Mouse (Mus musculus): Measurements from ENCODE around the gene Ppp1r8. TPM values are rescaled to one million over a fixed set of nuclear protein-coding genes. Genes with fewer than 3 reads are reported as not detected.

Gene Ppp1r8
- total RNA-seq, 4 experiments from 2014 or later, result 41.0 to 49.9 (median 44.3) TPM

Other genes starting within 250 kb of the Ppp1r8 start
- 10 to 100 TPM; 23.8 to 33.6 (median 32.0) TPM for gene Eya3, start 204.2 kb downstream of the Ppp1r8 start, total RNA-seq (2022)
- gene Xkr8, start 110.6 kb downstream of the Ppp1r8 start, total RNA-seq (2022), result 1 to 10 TPM; 5.9 to 7.3 (median 6.6) TPM
- gene Smpdl3b, start 85.9 kb downstream of the Ppp1r8 start, total RNA-seq (2022), result 1 to 10 TPM; 1.4 to 5.1 (median 3.1) TPM
- 10 to 100 TPM; 11.4 to 17.0 (median 12.4) TPM for gene Rpa2, start 74.8 kb downstream of the Ppp1r8 start, total RNA-seq (2022)
- 1 to 10 TPM; 2.1 to 5.9 (median 3.2) TPM for gene Themis2, start 46.8 kb downstream of the Ppp1r8 start, total RNA-seq (2022)
- gene Stx12, start 41.3 kb upstream of the Ppp1r8 start, total RNA-seq (2022), result 10 to 100 TPM; 57.9 to 65.2 (median 60.1) TPM
- gene Fam76a, start 79.4 kb upstream of the Ppp1r8 start, total RNA-seq (2022), result 10 to 100 TPM; 30.0 to 55.3 (median 45.3) TPM
- gene Fgr, start 130.9 kb upstream of the Ppp1r8 start, total RNA-seq (2022), result under 1 TPM; 0.42 to 0.92 (median 0.64) TPM
- 100 to 1,000 TPM in 1 of 4 experiments, 10 to 100 TPM in 3; 72.0 to 109 (median 82.9) TPM for gene Ahdc1, start 168.1 kb upstream of the Ppp1r8 start, total RNA-seq (2022)

Measured in adrenal gland, adult 8-10 months (tissue).